Mouse (Mus musculus): Measurements from ENCODE around the gene Nek9.
"Not testable (repeated sequence)": the region's sequence is repeated elsewhere in the genome, so short reads cannot be mapped to it uniquely, and the experiment has no call there.

Nek9 gene

DNA sequence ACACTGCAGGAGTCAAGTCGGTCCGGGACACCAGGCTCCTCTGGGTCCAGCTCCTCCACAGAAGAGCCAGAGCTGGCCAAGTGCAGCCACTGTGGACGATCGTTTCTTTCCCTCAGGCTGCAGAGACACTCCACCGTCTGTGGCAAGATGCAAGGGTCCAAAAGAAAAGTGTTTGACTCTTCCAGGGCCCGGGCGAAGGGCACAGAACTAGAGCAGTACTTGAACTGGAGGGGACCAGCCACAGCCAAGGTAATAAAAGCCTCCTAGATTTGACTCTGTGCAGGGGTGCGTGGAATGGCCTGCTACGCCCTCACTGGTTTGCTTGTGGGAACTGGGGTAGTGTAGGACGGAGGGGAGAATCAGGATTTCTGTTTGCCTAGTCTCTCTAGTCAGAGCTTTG lies 48.5 kb downstream of the Nek9 start:
- no peak for DNase-seq (ENCODE audit: low read depth in 1 of 2, low spot score in 2 of 2)

GRCm38 (mm10) chr12:85289157-85290000 lies 49.8 kb downstream of the Nek9 start:
- DNase-seq (ENCODE audit: low read depth in 1 of 2, low spot score in 2 of 2) = no peak

DNA sequence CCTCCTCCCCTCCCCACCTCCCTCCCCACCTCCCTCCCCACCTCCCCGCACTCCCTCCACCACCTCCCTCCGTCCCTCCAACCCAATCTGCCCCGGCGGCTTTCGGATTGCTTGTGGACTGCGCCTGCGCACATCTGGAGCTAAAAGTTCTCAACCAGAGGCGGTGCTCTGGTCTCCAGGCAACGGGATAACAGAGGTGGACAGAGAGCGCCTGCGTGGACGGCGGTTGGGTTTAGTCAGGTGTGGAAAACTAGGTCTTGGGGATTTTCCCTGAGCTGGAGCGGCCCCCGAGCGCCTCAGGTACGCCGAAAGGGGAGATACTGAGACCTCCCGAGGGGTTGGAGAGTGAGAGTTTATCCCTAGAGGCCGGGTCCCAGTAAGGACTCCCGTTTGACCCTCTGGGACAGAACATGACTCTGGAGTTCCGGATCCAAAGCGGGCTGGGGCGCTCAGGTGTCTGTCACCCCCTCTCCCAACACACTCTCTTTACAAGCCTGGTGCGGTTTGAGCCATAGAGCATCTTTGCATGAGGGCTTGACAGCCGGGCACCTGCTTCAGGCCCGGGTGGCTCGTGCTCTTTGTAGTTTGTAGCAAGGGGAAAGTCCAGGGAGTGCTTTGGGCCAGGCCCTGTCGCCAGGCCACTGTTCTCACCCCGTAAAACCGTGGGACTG lies 50.5 kb downstream of the Nek9 start, which contains the start of gene Zc2hc1c:
TSS of gene Zc2hc1c (plus strand) at position 106 of the 671 bp plus-strand sequence.
- peak in 1 of 2 experiments; percentile 63 for DNase-seq (ENCODE audit: low read depth in 1 of 2, low spot score in 2 of 2)

DNA sequence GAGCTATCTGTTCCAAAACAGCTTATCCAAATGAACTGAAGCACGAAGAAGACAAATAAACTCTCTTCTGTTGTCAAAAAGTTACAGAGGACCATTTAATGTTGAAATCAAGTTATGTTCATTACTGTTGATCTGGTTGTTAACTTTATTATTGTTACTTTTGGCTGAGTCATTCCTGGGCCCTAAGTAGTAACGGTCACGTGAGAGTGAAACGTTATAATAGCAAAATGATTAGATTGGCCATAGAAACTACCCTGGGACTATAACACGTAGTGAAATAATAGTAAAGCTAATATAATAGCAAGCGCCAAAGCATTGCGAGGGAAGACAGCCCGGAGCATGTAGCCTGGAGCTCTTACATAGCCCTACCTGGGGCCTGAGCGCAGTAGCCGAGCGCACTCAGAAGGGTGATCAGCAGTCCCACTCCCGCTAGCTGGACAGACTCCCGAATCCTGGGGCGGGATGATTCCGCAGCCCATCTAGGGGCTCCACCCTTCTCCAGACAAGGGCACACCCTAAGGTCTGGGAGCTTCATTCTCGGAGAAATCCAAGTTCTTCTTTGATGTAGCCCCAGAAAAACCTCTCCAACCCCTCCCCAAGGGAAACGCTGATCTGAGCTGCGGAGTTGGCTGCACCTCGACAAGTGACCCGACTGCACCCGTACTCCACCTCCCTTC lies 51.2 kb downstream of the Nek9 start, which contains the start of gene Acyp1:
TSS of gene Acyp1 (minus strand) at position 630 of the 677 bp plus-strand sequence.
- DNase-seq (ENCODE audit: low read depth in 1 of 2, low spot score in 2 of 2) = no peak

DNA sequence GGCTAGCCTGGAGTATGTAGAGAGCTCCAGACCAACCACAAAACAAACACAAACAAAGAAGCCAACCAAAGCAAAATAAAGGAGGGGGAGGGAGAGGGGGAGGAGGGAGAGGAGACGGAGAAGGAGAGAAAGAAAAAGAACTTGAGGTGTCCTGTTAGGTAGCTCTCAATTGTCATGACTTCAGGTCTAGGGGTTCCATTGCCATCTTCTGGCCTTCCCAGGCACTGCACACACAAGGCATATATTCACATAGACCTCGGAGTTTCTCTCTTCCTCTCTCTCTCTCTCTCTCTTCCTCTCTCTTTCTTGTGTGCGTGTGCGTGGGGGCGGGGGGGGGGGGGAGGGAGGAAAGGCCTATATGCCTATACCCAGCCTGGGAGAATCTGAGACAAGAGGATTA lies 52.2 kb downstream of the Nek9 start:
- DNase-seq (ENCODE audit: low read depth in 1 of 2, low spot score in 2 of 2) = no peak

GRCm38 (mm10) chr12:85284996-85285395 lies 54.2 kb downstream of the Nek9 start:
- DNase-seq (ENCODE audit: low read depth in 1 of 2, low spot score in 2 of 2) = no peak

DNA sequence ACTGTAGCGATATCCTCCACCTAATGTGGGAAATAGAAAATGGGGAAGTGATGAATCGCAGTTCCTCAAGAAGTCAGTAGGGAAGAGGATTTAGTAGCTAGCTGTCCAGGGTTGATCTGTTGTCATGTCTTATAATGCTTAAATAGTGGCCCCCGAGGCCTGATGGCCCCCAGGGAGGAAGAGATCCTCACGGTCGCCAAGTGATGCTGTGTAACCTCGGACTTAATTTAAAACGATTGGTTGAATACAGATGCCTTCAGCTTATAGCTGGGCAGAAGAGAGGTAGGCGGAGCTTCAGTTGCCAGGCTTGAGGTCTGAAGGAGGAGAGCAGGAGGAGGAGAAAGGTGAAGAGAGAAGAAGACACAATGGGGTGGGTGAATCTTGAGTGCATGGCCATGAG lies 54.8 kb downstream of the Nek9 start:
- DNase-seq (ENCODE audit: low read depth in 1 of 2, low spot score in 2 of 2) = no peak

DNA sequence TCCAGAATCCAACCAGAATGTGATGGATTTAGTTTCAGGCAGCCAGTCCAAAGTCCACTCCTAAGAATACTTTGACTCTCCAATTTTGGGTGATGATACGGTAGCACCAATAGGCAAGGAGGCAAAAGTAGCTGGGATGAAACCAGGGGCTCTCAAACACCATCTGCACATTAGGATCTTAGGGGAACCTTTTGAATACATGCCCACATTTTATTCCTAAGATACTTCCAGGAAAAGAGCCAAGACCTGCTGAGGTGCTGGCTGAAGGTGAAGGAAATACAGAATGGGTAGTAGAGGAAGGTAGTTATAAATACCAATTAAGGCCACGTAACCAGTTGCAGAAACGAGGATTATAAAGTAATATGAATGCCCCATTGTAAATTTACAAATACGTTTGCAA lies 57.4 kb downstream of the Nek9 start:
- DNase-seq (ENCODE audit: low read depth in 1 of 2, low spot score in 2 of 2) = not testable (repeated sequence)

GRCm38 (mm10) chr12:85280845-85281651 lies 58.1 kb downstream of the Nek9 start:
- DNase-seq (ENCODE audit: low read depth in 1 of 2, low spot score in 2 of 2) = no peak

DNA sequence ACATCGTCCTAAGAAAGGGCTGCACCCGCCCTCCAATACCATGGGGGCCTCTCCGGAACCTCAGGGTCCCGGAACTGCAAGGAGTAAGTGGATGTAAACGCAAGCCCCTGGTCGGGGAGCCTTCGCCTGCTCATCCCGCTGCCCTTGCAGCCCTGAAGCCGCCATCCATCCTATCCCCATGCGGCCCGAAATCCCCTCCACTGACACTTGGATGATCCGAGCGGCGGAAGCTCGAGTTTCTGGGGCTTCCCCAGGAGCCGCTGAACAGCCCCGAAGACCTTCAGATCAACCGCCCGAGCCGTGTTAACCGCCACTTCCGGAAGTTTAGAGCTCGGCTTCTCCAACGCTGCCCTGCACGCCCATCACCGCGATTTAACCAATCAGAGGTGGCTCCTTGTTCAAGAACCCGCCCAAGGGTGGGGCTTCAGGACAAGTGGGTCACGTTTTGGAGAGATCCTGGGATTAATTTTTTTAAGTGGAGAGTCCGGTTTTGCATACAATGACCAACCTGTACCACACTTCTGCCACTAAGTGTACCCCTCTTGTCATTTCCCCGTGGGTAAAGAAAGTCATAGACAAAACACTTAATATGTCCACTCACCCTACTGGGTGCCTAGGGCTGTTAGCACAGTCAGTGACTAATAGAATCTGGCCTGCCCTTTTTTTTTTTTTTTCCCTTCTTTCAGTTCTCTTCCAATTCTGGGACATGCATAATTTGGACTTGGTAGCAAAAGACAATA lies 58.9 kb downstream of the Nek9 start:
- peak; percentile 92 to 94 for DNase-seq (ENCODE audit: low read depth in 1 of 2, low spot score in 2 of 2)

- no peak for DNase-seq (ENCODE audit: low read depth in 1 of 2, low spot score in 2 of 2)
These were observed 59.6 kb downstream of the Nek9 start for GRCm38 (mm10) chr12:85279396-85280080.

GRCm38 (mm10) chr12:85278919-85279318 lies 60.2 kb downstream of the Nek9 start:
- no peak for DNase-seq (ENCODE audit: low read depth in 1 of 2, low spot score in 2 of 2)

GRCm38 (mm10) chr12:85276273-85276672 lies 62.9 kb downstream of the Nek9 start:
- DNase-seq (ENCODE audit: low read depth in 1 of 2, low spot score in 2 of 2) = no peak

- DNase-seq (ENCODE audit: low read depth in 1 of 2, low spot score in 2 of 2) = no peak
These were observed 65.7 kb downstream of the Nek9 start for GRCm38 (mm10) chr12:85273508-85273907.

DNA sequence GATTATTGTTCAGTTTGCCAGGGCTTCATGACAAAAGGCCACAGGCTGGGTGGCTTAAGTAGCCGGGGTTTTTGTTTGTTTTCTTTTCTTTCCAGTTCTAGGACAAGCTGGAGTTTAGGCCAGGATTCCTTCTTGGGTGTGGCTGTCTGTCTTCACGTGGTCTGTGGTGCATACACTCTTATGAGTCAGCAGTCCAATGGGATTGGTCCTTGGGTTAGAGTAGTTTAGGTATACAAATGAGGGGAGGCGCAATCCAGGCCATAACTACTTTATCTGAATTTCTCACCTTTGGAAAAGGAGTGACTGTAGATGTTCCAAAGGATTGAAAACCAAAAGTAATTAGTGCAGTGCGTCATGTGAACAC lies 67.3 kb downstream of the Nek9 start:
- no peak for DNase-seq (ENCODE audit: low read depth in 1 of 2, low spot score in 2 of 2)

DNA sequence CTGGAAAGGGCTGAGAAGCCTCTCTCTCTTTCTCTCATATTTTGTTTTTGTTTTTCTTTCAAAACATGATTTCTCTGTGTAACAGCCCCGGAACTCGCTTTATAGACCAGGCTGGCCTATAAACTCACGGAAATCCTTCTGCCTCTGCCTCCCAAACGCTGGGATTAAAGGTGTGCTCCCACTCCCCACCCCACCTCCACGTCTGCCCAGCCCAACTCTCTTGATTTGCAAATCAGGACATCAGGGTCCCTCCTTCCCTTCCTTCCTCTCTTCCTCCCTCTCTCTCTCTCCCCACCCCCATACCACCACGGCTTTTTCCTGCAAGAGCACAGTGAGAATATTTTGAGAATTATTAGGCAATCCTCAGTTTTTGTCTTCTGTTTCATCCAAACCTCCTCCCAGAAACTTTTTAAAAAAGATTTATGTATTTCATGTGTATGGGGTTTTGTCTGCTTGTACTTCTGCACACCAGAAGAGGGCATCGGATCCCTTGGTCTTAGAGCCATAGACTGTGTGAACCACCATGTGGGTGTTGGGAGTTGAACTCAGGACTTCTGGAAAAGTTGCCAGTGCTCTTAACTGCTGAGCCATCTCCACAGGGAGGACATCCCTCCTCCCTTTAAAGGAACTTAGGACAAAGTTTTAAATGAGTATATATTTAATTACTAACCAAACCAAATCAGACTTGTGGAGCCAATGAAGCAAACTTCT lies 67.9 kb downstream of the Nek9 start:
- DNase-seq (ENCODE audit: low read depth in 1 of 2, low spot score in 2 of 2) = no peak

GRCm38 (mm10) chr12:85270319-85270718 lies 68.8 kb downstream of the Nek9 start, which contains the start of gene Mlh3:
Mlh3 (minus strand) TSS chr12:85270599.
- peak in 1 of 2 experiments; percentile 43 for DNase-seq (ENCODE audit: low read depth in 1 of 2, low spot score in 2 of 2)

DNA sequence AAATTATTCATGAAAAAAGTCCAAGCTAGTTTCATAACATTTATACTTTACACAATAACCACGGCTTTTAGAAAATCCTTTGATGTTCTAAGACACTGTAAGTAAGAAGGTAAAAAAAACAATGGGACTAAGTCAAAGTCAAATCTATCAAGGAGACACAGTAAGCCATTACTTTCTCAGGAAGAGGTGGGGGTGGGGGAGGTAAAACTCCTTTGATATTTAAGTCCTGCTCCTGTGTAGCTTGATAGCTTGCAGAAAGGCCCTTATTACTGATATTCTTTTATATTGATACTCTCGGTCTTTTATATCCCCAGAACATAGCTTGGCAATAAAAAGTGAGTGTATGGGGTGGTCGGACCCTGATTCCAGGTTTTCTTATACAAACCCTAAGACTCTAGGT lies 69.3 kb downstream of the Nek9 start:
- DNase-seq (ENCODE audit: low read depth in 1 of 2, low spot score in 2 of 2) = no peak

- no peak for DNase-seq (ENCODE audit: low read depth in 1 of 2, low spot score in 2 of 2)
These were observed 72.9 kb downstream of the Nek9 start for GRCm38 (mm10) chr12:85266248-85266647.

Data from monocyte, adult 2 months (primary cell).